Mouse (Mus musculus): ENCODE data around the gene Fuz. TPM values are rescaled to one million over a fixed set of nuclear protein-coding genes. Genes with fewer than 3 reads are reported as not detected.

Gene Fuz
- polyA plus RNA-seq, 1 experiment from 2014 or later, result 24.0 TPM

MicroRNAs encoded within 50 kb of the gene (microRNA counts, 519-probe panel; counts per million panel counts)
- microRNA mmu-miR-707, result 19.7 counts per million

Small RNA genes within 50 kb of the gene (microRNA-seq; reads per million reads assigned to microRNA genes)
- gene Mir707, result not detected

Other genes with a start within 250 kb of the Fuz start
- 44.1 and 47.8 TPM in 2 replicates for gene Myh14, start 225.2 kb upstream of the Fuz start, polyA plus RNA-seq (2015; fragmentation: Nextera tagmentation; extraction: Ambion mirVana)
- not detected in 2 replicates for gene Izumo2, start 187.3 kb upstream of the Fuz start, polyA plus RNA-seq (2015; fragmentation: Nextera tagmentation; extraction: Ambion mirVana)
- 40.6 and 46.1 TPM in 2 replicates for gene Vrk3, start 147.7 kb upstream of the Fuz start, polyA plus RNA-seq (2015; fragmentation: Nextera tagmentation; extraction: Ambion mirVana)
- 2.1 and 2.2 TPM in 2 replicates for gene Zfp473, start 145.0 kb upstream of the Fuz start, polyA plus RNA-seq (2015; fragmentation: Nextera tagmentation; extraction: Ambion mirVana)
- 95.6 and 97.7 TPM in 2 replicates for gene Nup62, start 80.0 kb upstream of the Fuz start, polyA plus RNA-seq (2015; fragmentation: Nextera tagmentation; extraction: Ambion mirVana)
- 0.63 and 1.7 TPM in 2 replicates for gene Il4i1, start 79.7 kb upstream of the Fuz start, polyA plus RNA-seq (2015; fragmentation: Nextera tagmentation; extraction: Ambion mirVana)
- gene Atf5, start 79.4 kb upstream of the Fuz start, polyA plus RNA-seq (2015; fragmentation: Nextera tagmentation; extraction: Ambion mirVana), result 4.9 and 5.0 TPM in 2 replicates
- gene Akt1s1, start 47.1 kb upstream of the Fuz start, polyA plus RNA-seq (2015; fragmentation: Nextera tagmentation; extraction: Ambion mirVana), result 109 and 111 TPM in 2 replicates
- gene Tbc1d17, start 47.0 kb upstream of the Fuz start, polyA plus RNA-seq (2015; fragmentation: Nextera tagmentation; extraction: Ambion mirVana), result 71.3 and 74.4 TPM in 2 replicates
- gene Pnkp, start 38.9 kb upstream of the Fuz start, polyA plus RNA-seq (2015; fragmentation: Nextera tagmentation; extraction: Ambion mirVana), result 37.6 and 37.9 TPM in 2 replicates
- 371 and 398 TPM in 2 replicates for gene Ptov1, start 26.3 kb upstream of the Fuz start, polyA plus RNA-seq (2015; fragmentation: Nextera tagmentation; extraction: Ambion mirVana)
- gene Med25, start 3.4 kb upstream of the Fuz start, polyA plus RNA-seq (2015; fragmentation: Nextera tagmentation; extraction: Ambion mirVana), result 93.5 and 97.7 TPM in 2 replicates
- gene Ap2a1, start 33.4 kb downstream of the Fuz start, polyA plus RNA-seq (2015; fragmentation: Nextera tagmentation; extraction: Ambion mirVana), result 63.1 and 64.8 TPM in 2 replicates
- 0.09 and 0.15 TPM in 2 replicates for gene Tsks, start 47.1 kb downstream of the Fuz start, polyA plus RNA-seq (2015; fragmentation: Nextera tagmentation; extraction: Ambion mirVana)
- gene Cpt1c, start 78.8 kb downstream of the Fuz start, polyA plus RNA-seq (2015; fragmentation: Nextera tagmentation; extraction: Ambion mirVana), result 14.5 and 15.0 TPM in 2 replicates
- gene Prmt1, start 90.5 kb downstream of the Fuz start, polyA plus RNA-seq (2015; fragmentation: Nextera tagmentation; extraction: Ambion mirVana), result 545 and 586 TPM in 2 replicates
- gene Irf3, start 101.6 kb downstream of the Fuz start, polyA plus RNA-seq (2015; fragmentation: Nextera tagmentation; extraction: Ambion mirVana), result 88.1 and 92.6 TPM in 2 replicates
- gene Bcl2l12, start 102.6 kb downstream of the Fuz start, polyA plus RNA-seq (2015; fragmentation: Nextera tagmentation; extraction: Ambion mirVana), result 66.3 and 66.7 TPM in 2 replicates
- gene Scaf1, start 120.3 kb downstream of the Fuz start, polyA plus RNA-seq (2015; fragmentation: Nextera tagmentation; extraction: Ambion mirVana), result 35.5 and 36.5 TPM in 2 replicates
- gene Rras, start 121.9 kb downstream of the Fuz start, polyA plus RNA-seq (2015; fragmentation: Nextera tagmentation; extraction: Ambion mirVana), result 49.7 and 50.4 TPM in 2 replicates
- 10.9 and 11.1 TPM in 2 replicates for gene Prr12, start 156.8 kb downstream of the Fuz start, polyA plus RNA-seq (2015; fragmentation: Nextera tagmentation; extraction: Ambion mirVana)
- gene Nosip, start 166.3 kb downstream of the Fuz start, polyA plus RNA-seq (2015; fragmentation: Nextera tagmentation; extraction: Ambion mirVana), result 74.9 and 75.1 TPM in 2 replicates
- gene Prrg2, start 166.6 kb downstream of the Fuz start, polyA plus RNA-seq (2015; fragmentation: Nextera tagmentation; extraction: Ambion mirVana), result 23.1 and 24.2 TPM in 2 replicates
- 353 and 358 TPM in 2 replicates for gene Rcn3, start 196.1 kb downstream of the Fuz start, polyA plus RNA-seq (2015; fragmentation: Nextera tagmentation; extraction: Ambion mirVana)
- 73.6 and 83.1 TPM in 2 replicates for gene Fcgrt, start 207.8 kb downstream of the Fuz start, polyA plus RNA-seq (2015; fragmentation: Nextera tagmentation; extraction: Ambion mirVana)
- gene Rps11, start 228.4 kb downstream of the Fuz start, polyA plus RNA-seq (2015; fragmentation: Nextera tagmentation; extraction: Ambion mirVana), result 1,432 and 1,559 TPM in 2 replicates
- gene Rpl13a, start 232.7 kb downstream of the Fuz start, polyA plus RNA-seq (2015; fragmentation: Nextera tagmentation; extraction: Ambion mirVana), result 1,187 and 1,308 TPM in 2 replicates
- 0.19 and 0.20 TPM in 2 replicates for gene Gm45713, start 240.2 kb downstream of the Fuz start, polyA plus RNA-seq (2015; fragmentation: Nextera tagmentation; extraction: Ambion mirVana)
- 1.5 and 8.3 TPM in 2 replicates for gene Flt3l, start 240.4 kb downstream of the Fuz start, polyA plus RNA-seq (2015; fragmentation: Nextera tagmentation; extraction: Ambion mirVana)